In genomic region chr11:114871540-114871939, GRCm38 (mm10) we compare ENCODE assay signal across 25 mouse cellular contexts. TPM values are rescaled to one million over a fixed set of nuclear protein-coding genes. Genes with fewer than 3 reads are reported as not detected.
DNase-seq lines count a peak whose midpoint lies in the region; ATAC-seq lines count a peak whose summit lies in the region.
"Had no signal": no experiment of that assay in that cellular context is flagged by ENCODE, and none has a peak within 500 bp of the region (broad histone marks: within the 10 kb centered on the region; RNA-seq: fewer than 3 reads in every experiment).

No protein-coding gene starts in this region.

- no peaks in the 10 kb centered on the region for H3K9me3 ChIP-seq in kidney, embryonic 15.5 days (replicated peaks)
- H3K9me3 ChIP-seq: embryonic facial prominence, embryonic 10.5 days; embryonic facial prominence, embryonic 12.5 days; forebrain, embryonic 13.5 days; forebrain, embryonic 15.5 days had no signal

- peak; percentile 50 for DNase-seq in cerebellum, adult 11-12 months
- DNase-seq in cerebellum, postnatal 25 days: peak; percentile 38 to 59
- no peak for DNase-seq in cerebellum, adult 8-10 months
- DNase-seq in heart, adult 11 months: peak; percentile 85
- no peak for DNase-seq in heart, adult 8-10 months (ENCODE audit: low spot score)
- DNase-seq in kidney, postnatal 4 days: no peak
- DNase-seq: adrenal gland, adult 8-10 months; adrenal gland, postnatal 14 days; adrenal gland, postnatal 36 days; B cell, adult 2 months; cerebellum, adult 11 months; cerebellum, postnatal 10 days; cerebellum, postnatal 36 days; forebrain, postnatal 0 days had no signal

- WGBS in kidney, embryonic 15.5 days: 86% methylated on average over 2 of the region's 2 CpGs

- peaks cover 69% of the 10 kb centered on the region for H3K4me1 ChIP-seq in kidney, embryonic 15.5 days

- 0 out of 2 replicates have a peak overlapping the region, but pooled peaks have one; percentile 25 for H3K27ac ChIP-seq in kidney, embryonic 15.5 days
- H3K27ac ChIP-seq: embryonic facial prominence, embryonic 10.5 days; embryonic facial prominence, embryonic 12.5 days; forebrain, embryonic 13.5 days; forebrain, embryonic 15.5 days had no signal

- H3K4me2 ChIP-seq in kidney, embryonic 15.5 days: no peak overlapping the region
- H3K4me2 ChIP-seq: embryonic facial prominence, embryonic 12.5 days; forebrain, embryonic 13.5 days; forebrain, embryonic 15.5 days had no signal

- no peaks in the 10 kb centered on the region for H3K27me3 ChIP-seq in kidney, embryonic 15.5 days
- H3K27me3 ChIP-seq: CH12.LX; embryonic facial prominence, embryonic 12.5 days; forebrain, embryonic 13.5 days; forebrain, embryonic 15.5 days; Patski had no signal

- H3K9ac ChIP-seq in kidney, embryonic 15.5 days: no peak overlapping the region
- H3K9ac ChIP-seq: embryonic facial prominence, embryonic 12.5 days; forebrain, embryonic 13.5 days; forebrain, embryonic 15.5 days; forebrain, postnatal 0 days had no signal

- no peak overlapping the region for H3K4me3 ChIP-seq in kidney, embryonic 15.5 days (replicated peaks)
- H3K4me3 ChIP-seq: embryonic facial prominence, embryonic 10.5 days; embryonic facial prominence, embryonic 12.5 days; forebrain, embryonic 13.5 days; forebrain, embryonic 15.5 days had no signal

- peaks cover 43% of the 10 kb centered on the region for H3K36me3 ChIP-seq in kidney, embryonic 15.5 days
- H3K36me3 ChIP-seq: forebrain, embryonic 15.5 days; G1E had no signal

- no peak for ATAC-seq in cerebellum, adult (ENCODE audit: insufficient number of reproducible peaks, low FRiP score, low TSS enrichment)
- no peak for ATAC-seq in kidney, embryonic 15.5 days (replicated peaks; ENCODE audit: low FRiP score)
- ATAC-seq: activated CD4-positive, CD25-positive, alpha-beta regulatory T cell, adult 4 months; CD4-positive, CD25-positive, alpha-beta regulatory T cell, adult 4 months; forebrain, embryonic 13.5 days; forebrain, embryonic 15.5 days; forebrain, postnatal 0 days; Patski had no signal

RNA-seq across cellular contexts. Expression of gene Cd300a, which starts 18.3 kb away (rescaled TPM):
- 1 to 10 TPM in 1 of 4 experiments, under 1 TPM in 3; 0.38 to 1.6 (median 0.86) TPM for total RNA-seq in heart, adult 8-10 months (2022)
- polyA plus RNA-seq in kidney, embryonic 15.5 days (2015; fragmentation: Nextera tagmentation; extraction: Ambion mirVana): 1.7 and 1.8 TPM in 2 replicates
- polyA plus RNA-seq: G1E had no signal

RNA-seq across cellular contexts. Expression of gene Gprc5c, which starts 20.6 kb away (rescaled TPM):
- total RNA-seq in heart, adult 8-10 months (2022): 1 to 10 TPM; 7.3 to 9.6 (median 9.1) TPM
- polyA plus RNA-seq in kidney, embryonic 15.5 days (2015; fragmentation: Nextera tagmentation; extraction: Ambion mirVana): 119 TPM in 2 replicates
- total RNA-seq: CH12.LX had no signal
- polyA plus RNA-seq: CD4-positive, CD25-positive, alpha-beta regulatory T cell, adult 4 months; G1E had no signal

Comparison
In these comparisons a context has a peak if more than half of its experiments do, and no peak if none do; other contexts are left out.
1. DNase-seq: peak in cerebellum, adult 11-12 months (single experiment), cerebellum, postnatal 25 days (2 of 2) and heart, adult 11 months (single experiment); none in cerebellum, adult 8-10 months (single experiment), heart, adult 8-10 months (single experiment) and kidney, postnatal 4 days (0 of 2).